Mouse (Mus musculus) hindbrain, embryonic 15.5 days (tissue): Measurements from ENCODE around the gene Bclaf3. TPM values are rescaled to one million over a fixed set of nuclear protein-coding genes. Genes with fewer than 3 reads are reported as not detected.

Source experiments
- ATAC-seq: fragments of 200-750 bp; cut with Nextera tagmentation; 2 replicates; pipeline ENCODE4 v1.8.0; 2017; ENCODE audit warnings: low read depth, moderate number of reproducible peaks, moderate TSS enrichment; ENCODE audit not compliant: low FRiP score
- H3K27ac ChIP-seq: fragments of 300-500 bp; sonication (generic); replicated peaks from 2 replicates; pipeline ENCODE4 v1.5.1; 2015; ENCODE audit warnings: mild to moderate bottlenecking, inconsistent platforms
- H3K27me3 ChIP-seq: fragments of 300-500 bp; sonication (generic); 2 replicates; pipeline ENCODE4 v1.6.1; 2015; ENCODE audit warnings: control low read depth, inconsistent platforms
- H3K36me3 ChIP-seq: fragments of 300-500 bp; sonication (generic); 2 replicates; pipeline ENCODE4 v1.6.1; 2015; ENCODE audit warnings: control low read depth, inconsistent platforms
- H3K4me1 ChIP-seq: fragments of 300-500 bp; sonication (generic); replicated peaks from 2 replicates; pipeline ENCODE4 v1.6.1; 2015; ENCODE audit warnings: control low read depth, inconsistent platforms
- H3K4me2 ChIP-seq: fragments of 300-500 bp; sonication (generic); 2 replicates; pipeline ENCODE4 v1.6.1; 2015; ENCODE audit warnings: moderate library complexity, mild to moderate bottlenecking, inconsistent platforms
- H3K4me3 ChIP-seq: fragments of 300-500 bp; sonication (generic); 2 replicates; pipeline ENCODE4 v1.5.1; 2015; ENCODE audit warnings: mild to moderate bottlenecking, inconsistent platforms
- H3K9ac ChIP-seq: fragments of 300-500 bp; sonication (generic); 2 replicates; pipeline ENCODE4 v1.6.1; 2015; ENCODE audit warnings: inconsistent platforms
- H3K9me3 ChIP-seq: fragments of 300-500 bp; sonication (generic); 2 replicates; pipeline ENCODE4 v1.6.1; 2016; ENCODE audit warnings: control low read depth, inconsistent platforms
- WGBS: fragments of 180-500 bp; shearing (Covaris S2); methylation state at CpG from one replicate; pipeline ENCODE4 v1.1.7; 2015; 5-methylcytosine and 5-hydroxymethylcytosine counted together
- polyA plus RNA-seq: library from polyadenylated mRNA; unstranded; fragments of >200 nt; fragmentation: Nextera tagmentation; extraction: Ambion mirVana; gene quantifications from 2 replicates; pipeline ENCODE4 v1.2.1, GENCODE M21; 2015

The Bclaf3 gene
- polyA plus RNA-seq, 1 experiment from 2014 or later, result 22.7 TPM

GRCm38 (mm10) chrX:159628629-159629028, 102.1 kb downstream of the Bclaf3 start:
- no peak for ATAC-seq
- peak overlapping the region; percentile 73 for H3K4me3 ChIP-seq
- peak overlapping the region; percentile 73 for H3K9ac ChIP-seq
- no peaks in the 10 kb centered on the region for H3K9me3 ChIP-seq
- WGBS, result 49% methylated on average over 4 of the region's 4 CpGs
- no peaks in the 10 kb centered on the region for H3K36me3 ChIP-seq
- no peaks in the 10 kb centered on the region for H3K27me3 ChIP-seq
- peaks cover 17% of the 10 kb centered on the region; the same call in 1 of the 2 replicates for H3K4me1 ChIP-seq
- no peak overlapping the region for H3K27ac ChIP-seq
- peak overlapping the region; percentile 66 for H3K4me2 ChIP-seq

GRCm38 (mm10) chrX:159629203-159629602, 102.7 kb downstream of the Bclaf3 start:
- no peaks in the 10 kb centered on the region for H3K9me3 ChIP-seq
- ATAC-seq, result no peak
- no peaks in the 10 kb centered on the region for H3K27me3 ChIP-seq
- peak overlapping the region; percentile 4; the same call in 1 of the 2 replicates for H3K9ac ChIP-seq
- no peak overlapping the region for H3K27ac ChIP-seq
- H3K4me3 ChIP-seq, result peak overlapping the region; percentile 73
- no peaks in the 10 kb centered on the region for H3K36me3 ChIP-seq
- H3K4me1 ChIP-seq, result peaks cover 17% of the 10 kb centered on the region; the same call in 1 of the 2 replicates
- WGBS, result 29% methylated on average over 2 of the region's 2 CpGs
- peak overlapping the region; percentile 66 for H3K4me2 ChIP-seq

GRCm38 (mm10) chrX:159638500-159639227, 112.2 kb downstream of the Bclaf3 start:
- H3K4me2 ChIP-seq, result no peak overlapping the region
- WGBS, result 95% methylated on average over 4 of the region's 4 CpGs
- no peaks in the 10 kb centered on the region for H3K4me1 ChIP-seq
- H3K4me3 ChIP-seq, result no peak overlapping the region
- no peak overlapping the region for H3K27ac ChIP-seq
- no peak for ATAC-seq
- no peaks in the 10 kb centered on the region for H3K27me3 ChIP-seq
- no peaks in the 10 kb centered on the region for H3K36me3 ChIP-seq
- no peak overlapping the region for H3K9ac ChIP-seq
- no peaks in the 10 kb centered on the region for H3K9me3 ChIP-seq

GRCm38 (mm10) chrX:159639991-159640390, 113.5 kb downstream of the Bclaf3 start:
- 74% methylated on average over 4 of the region's 4 CpGs for WGBS
- H3K4me3 ChIP-seq, result no peak overlapping the region
- no peaks in the 10 kb centered on the region for H3K36me3 ChIP-seq
- H3K9ac ChIP-seq, result no peak overlapping the region
- ATAC-seq, result no peak
- no peaks in the 10 kb centered on the region for H3K27me3 ChIP-seq
- H3K4me1 ChIP-seq, result no peaks in the 10 kb centered on the region
- H3K9me3 ChIP-seq, result no peaks in the 10 kb centered on the region
- no peak overlapping the region for H3K4me2 ChIP-seq
- H3K27ac ChIP-seq, result no peak overlapping the region

Other genes with a start within 250 kb of the Bclaf3 start
- gene Eif1ax, start 154.5 kb upstream of the Bclaf3 start, polyA plus RNA-seq, result 100.0 and 103 TPM in 2 replicates
- gene Map7d2, start 112.1 kb upstream of the Bclaf3 start, polyA plus RNA-seq, result 44.2 and 47.0 TPM in 2 replicates
- gene Sh3kbp1, start 100.6 kb downstream of the Bclaf3 start, polyA plus RNA-seq, result 44.0 and 51.2 TPM in 2 replicates